Mouse (Mus musculus) lung, postnatal 14 days (tissue): ENCODE measurements around the gene Ctnna2.

Source experiments
- DNase-seq: peaks from one replicate; pipeline ENCODE4 v3.0.0; 2021

Ctnna2 gene

GRCm38 (mm10) chr6:77109095-77109945 is 870.2 kb downstream of the Ctnna2 start:
- DNase-seq = no peak

- DNase-seq = no peak
These were observed 878.5 kb downstream of the Ctnna2 start for GRCm38 (mm10) chr6:77101047-77101446.

GRCm38 (mm10) chr6:77098540-77098939 is 881.0 kb downstream of the Ctnna2 start:
- no peak for DNase-seq

GRCm38 (mm10) chr6:77075396-77076376 is 903.8 kb downstream of the Ctnna2 start:
- no peak for DNase-seq

GRCm38 (mm10) chr6:77069595-77069994 is 909.9 kb downstream of the Ctnna2 start:
- no peak for DNase-seq

GRCm38 (mm10) chr6:77050690-77051089 is 928.8 kb downstream of the Ctnna2 start:
- no peak for DNase-seq

- no peak for DNase-seq
These were observed 929.3 kb downstream of the Ctnna2 start for GRCm38 (mm10) chr6:77050193-77050592.

- no peak for DNase-seq
These were observed 931.9 kb downstream of the Ctnna2 start for GRCm38 (mm10) chr6:77047568-77047967.

- DNase-seq = no peak
These were observed 954.4 kb downstream of the Ctnna2 start for GRCm38 (mm10) chr6:77025066-77025465.

- DNase-seq = no peak
These were observed 966.3 kb downstream of the Ctnna2 start for GRCm38 (mm10) chr6:77013194-77013593.

DNA sequence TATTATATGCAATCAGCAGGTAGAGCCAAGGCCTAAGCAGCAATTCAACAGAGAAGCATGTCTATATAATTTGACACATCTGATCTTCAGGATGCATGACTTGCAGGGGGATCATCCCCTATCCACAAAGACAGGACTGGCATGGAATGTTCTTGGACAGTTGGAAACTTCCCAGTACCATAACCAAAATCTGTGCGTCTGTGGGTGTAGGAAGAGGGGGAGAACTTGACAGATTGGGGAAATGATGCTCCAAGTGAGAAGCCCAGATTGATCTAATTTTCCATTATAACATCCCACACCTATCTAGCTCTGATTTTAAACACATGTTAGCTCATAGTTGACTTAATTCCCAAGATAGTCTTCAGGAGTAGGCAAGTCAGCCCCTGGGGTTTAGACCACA is 968.5 kb downstream of the Ctnna2 start:
- DNase-seq = no peak

DNA sequence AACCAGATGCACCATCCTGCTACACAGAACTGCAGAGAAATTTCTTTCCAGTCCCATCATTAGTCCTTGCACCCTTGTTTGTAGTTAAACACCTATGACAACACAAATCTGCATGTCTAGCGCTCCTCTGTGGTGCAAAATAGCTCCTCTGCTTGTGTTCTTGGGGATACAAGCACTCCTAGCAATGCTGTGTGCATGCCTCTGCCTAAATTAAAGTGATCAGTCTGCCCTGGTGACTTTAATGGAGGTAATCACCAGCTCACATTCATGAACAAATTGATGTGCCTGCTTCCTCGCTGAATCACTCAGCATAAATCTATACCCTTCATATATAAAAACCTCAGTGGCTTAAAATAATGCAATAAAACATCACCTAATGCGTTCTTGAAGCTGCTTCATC is 987.4 kb downstream of the Ctnna2 start:
- DNase-seq = no peak

GRCm38 (mm10) chr6:76984773-76985172 is 994.7 kb downstream of the Ctnna2 start:
- no peak for DNase-seq

DNA sequence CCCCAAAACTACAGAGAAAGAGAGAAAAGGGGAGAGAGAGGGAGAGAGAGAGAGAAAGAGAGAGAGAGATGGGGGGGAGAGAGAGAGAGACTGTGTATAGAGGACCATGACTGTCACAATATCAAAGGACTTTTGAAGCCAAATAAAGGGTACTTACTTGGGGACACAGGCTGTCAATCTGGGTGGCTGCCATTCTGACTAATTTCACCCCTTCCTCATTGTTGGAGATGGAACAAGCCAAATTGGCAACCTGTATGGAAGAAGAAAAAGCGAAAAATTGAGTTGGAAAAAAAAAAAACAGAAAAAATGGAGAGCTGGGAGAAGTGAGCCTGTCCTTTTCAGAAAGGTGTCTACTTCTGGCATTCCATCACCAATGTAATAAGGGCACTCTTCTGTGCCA is 997.8 kb downstream of the Ctnna2 start:
- no peak for DNase-seq

DNA sequence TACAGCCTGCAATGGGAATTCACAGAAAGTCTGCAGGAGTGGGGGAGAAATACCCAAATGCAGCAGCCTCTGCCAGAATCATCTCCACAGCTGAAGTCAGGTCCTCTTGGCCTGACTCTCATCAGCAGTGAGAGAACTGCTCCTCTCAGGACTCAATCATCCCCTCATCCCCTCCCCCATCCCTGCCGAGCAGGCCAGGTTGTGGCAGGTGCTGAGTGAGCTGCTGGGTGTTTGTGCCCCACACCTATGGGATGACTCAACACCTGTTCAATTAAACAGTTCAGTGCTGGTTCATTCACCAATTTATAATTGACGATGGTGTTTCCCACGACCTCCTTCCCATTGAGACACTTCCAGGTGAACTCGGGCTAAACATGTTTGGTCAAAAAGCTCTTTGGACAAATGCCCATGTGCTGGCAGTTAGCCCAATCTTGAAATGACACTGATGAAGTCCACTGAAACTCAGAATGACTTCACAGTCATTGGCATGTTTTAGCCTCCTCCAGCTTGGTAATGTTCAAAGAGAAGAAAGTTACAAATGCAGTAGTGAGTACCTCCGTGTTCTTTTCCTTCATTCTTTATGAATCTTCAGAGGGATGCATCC is 1000.1 kb downstream of the Ctnna2 start:
- DNase-seq = no peak

DNA sequence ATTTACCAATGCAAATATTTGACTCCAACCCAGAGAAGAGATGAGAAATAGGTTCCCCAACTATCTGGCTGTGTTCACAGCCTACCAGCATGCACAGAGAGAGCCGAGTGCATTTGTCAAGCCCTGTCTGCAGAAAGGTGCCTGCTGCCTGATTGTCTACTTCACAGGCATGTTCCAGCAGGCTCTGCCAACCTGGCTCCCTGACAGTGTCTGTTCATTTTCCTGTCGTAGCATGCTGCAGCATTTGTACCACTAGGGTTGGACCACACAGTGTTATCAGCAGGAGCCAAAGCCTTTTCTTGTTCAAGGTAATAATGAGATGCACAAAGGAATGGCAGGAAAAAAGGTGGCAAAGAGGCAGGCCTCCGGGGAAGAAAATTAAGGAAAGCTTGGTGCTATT is 1001.7 kb downstream of the Ctnna2 start:
- DNase-seq = no peak

DNA sequence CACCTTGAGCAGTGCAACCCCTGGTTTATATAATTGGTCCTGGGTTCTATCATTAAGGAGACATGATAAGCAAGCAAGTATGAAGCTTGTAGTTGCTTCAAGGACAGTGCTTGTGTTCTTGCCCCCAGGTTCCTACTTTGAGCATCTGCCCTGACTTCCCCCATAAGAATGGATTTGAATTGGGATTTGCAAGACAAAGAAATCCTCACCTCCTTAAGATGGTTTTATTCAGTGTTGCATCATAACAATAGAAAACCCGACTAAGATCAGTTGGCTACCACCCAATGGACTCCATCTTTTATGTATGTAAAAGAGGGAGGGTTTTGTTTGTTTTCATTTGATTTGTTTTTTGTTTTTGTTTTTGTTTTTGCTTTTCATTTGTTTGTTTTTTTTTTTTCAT is 1005.2 kb downstream of the Ctnna2 start:
- DNase-seq = no peak

DNA sequence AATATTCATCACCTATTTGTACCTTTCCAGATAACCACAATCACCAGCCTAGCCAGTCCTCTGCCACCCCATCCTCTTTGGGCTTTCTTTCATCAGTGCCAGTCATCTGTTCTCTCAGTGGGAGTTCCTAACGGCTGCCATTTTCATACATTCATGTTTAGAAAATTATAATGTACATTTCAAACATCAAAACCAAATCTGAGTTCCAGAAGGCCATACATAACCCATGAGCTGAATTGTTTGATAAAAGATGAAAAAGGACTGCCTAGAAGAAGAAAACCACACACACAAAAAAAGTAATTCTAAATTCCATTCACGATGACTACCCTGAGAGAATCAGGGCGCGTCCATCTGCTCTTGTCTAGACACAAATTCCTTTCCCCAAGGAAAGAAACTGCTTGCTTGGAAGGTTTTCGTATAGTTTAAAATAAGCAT is 1014.5 kb downstream of the Ctnna2 start:
- no peak for DNase-seq

DNA sequence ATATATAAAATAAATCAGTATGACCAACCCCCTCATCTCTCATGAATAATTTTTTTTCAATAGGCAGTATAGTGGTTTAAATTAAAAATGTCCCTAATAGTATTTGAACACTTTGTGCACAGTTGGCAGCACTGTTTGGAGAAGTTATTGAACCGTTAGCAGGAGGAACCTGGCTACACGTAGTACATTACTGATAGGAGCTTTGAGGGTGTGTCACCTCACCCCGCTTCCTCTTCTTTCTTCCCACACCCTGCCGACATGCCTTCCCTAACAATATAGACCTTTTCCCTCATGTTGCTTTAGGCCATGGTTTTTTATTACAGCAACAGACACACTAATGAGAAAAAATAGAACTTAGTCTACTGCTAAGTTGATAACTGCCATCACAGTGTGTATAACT is 1071.4 kb downstream of the Ctnna2 start:
- no peak for DNase-seq

DNA sequence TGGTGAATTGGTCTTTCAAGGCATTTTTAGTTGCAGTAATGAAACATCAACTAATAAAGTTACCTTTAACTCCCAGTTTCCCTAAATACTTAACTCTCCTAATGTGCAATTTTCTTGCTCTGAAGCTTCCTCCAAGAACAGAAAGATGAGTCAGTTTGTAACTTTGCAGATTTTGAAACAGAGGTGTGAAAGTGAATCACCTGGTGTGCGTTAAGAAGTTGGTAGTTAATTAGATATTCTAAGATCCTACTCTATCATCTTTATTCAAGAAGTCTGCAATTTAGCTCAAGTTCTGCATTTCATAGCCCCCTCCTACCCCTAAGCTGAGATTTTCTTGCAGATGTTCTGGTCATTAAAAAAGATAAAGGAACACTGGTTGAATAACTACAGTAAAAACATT is 1082.3 kb downstream of the Ctnna2 start:
- DNase-seq = no peak
